Mouse (Mus musculus) hindbrain, postnatal 0 days (tissue): Measurements from ENCODE around the gene Glyatl3. TPM values are rescaled to one million over a fixed set of nuclear protein-coding genes. Genes with fewer than 3 reads are reported as not detected.

Experiments used
- ATAC-seq: fragments of 200-750 bp; cut with Nextera tagmentation; 2 replicates; pipeline ENCODE4 v1.8.0; 2017; ENCODE audit warnings: mild to moderate bottlenecking, moderate TSS enrichment, moderate library complexity
- DNase-seq: peaks from one replicate; pipeline ENCODE4 v3.0.0-alpha.2; 2015; ENCODE audit warnings: low spot score
- H3K27ac ChIP-seq: fragments of 300-500 bp; sonication (generic); 2 replicates; pipeline ENCODE4 v1.5.1; 2014; ENCODE audit warnings: mild to moderate bottlenecking
- H3K27me3 ChIP-seq: fragments of 300-500 bp; sonication (generic); 2 replicates; pipeline ENCODE4 v1.6.1; 2014; ENCODE audit warnings: low read length, mixed read lengths; ENCODE audit not compliant: insufficient read depth
- H3K36me3 ChIP-seq: fragments of 300-500 bp; sonication (generic); 2 replicates; pipeline ENCODE4 v1.6.1; 2014; ENCODE audit warnings: low read length, mixed read lengths; ENCODE audit not compliant: insufficient read depth
- H3K4me1 ChIP-seq: fragments of 300-500 bp; sonication (generic); 2 replicates; pipeline ENCODE4 v1.6.1; 2014; ENCODE audit warnings: antibody characterized with exemption, low read length, mixed read lengths; ENCODE audit not compliant: insufficient read depth
- H3K4me2 ChIP-seq: fragments of 300-500 bp; sonication (generic); 2 replicates; pipeline ENCODE4 v1.6.1; 2014; ENCODE audit warnings: low read depth, mild to moderate bottlenecking, low read length, moderate library complexity, mixed read lengths
- H3K4me3 ChIP-seq: fragments of 300-500 bp; sonication (generic); 2 replicates; pipeline ENCODE4 v1.5.1; 2014; ENCODE audit warnings: low read length
- H3K9ac ChIP-seq: fragments of 300-500 bp; sonication (generic); replicated peaks from 2 replicates; pipeline ENCODE4 v1.6.1; 2014; ENCODE audit warnings: mild to moderate bottlenecking, low read length, moderate library complexity, mixed read lengths
- H3K9me3 ChIP-seq: fragments of 300-500 bp; sonication (generic); 2 replicates; pipeline ENCODE4 v1.6.1; 2016; ENCODE audit warnings: low read length, mixed read lengths
- CTCF ChIP-seq: IDR thresholded peaks from 2 replicates; pipeline ENCODE4 v1.5.1; 2016; ENCODE audit warnings: antibody characterized with exemption, control low read depth, low read depth
- WGBS: fragments of 180-500 bp; shearing (Covaris S2); extraction: QIAGEN DNeasy Blood & Tissue Kit; methylation state at CpG from one replicate; pipeline ENCODE4 v1.1.7; 2014; 5-methylcytosine and 5-hydroxymethylcytosine counted together
- polyA plus RNA-seq: library from polyadenylated mRNA; unstranded; fragments of >200 nt; fragmentation: Nextera tagmentation; extraction: Ambion mirVana; gene quantifications from 2 replicates; pipeline ENCODE4 v1.2.1, GENCODE M21; 2015
- total RNA-seq: library from RNA; depleted of rRNA; stranded (reverse); fragments of >200 nt; gene quantifications from 2 replicates; pipeline ENCODE4 v1.2.3, GENCODE M21; 2014

Gene Glyatl3
- total and polyA plus RNA-seq, 2 experiments from 2014 or later = not detected

DNA sequence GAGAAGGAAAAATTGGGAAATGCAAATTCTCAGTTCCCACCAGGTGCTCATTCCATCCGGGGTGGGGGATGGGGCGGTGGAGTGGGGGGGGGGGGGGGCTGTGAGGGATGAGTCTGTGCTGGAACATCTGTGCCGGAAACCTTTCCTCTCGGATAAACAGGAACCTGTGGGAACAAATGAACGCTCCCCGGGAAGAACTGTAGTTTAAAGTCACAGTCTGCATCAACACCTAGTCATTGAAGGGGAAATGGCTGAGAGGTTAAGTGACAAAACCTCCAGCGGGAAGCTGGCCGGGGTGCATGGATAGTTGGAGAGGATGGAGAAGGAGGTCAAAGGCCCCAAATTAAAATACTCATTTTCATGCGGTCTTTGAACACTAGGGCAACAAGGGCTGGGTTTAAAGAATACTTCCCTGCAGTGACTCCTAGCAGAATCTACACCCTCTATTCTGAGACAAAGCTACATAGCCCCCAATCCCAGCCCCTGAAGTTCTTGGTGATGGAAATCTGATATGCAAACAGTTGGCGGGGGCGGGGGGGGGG is 10.0 kb downstream of the Glyatl3 start:
- Histone ChIP-seq H3K27me3 (no peaks in the 10 kb centered on the region), H3K4me2 (peak overlapping the region; percentile 48), H3K9me3 (no peaks in the 10 kb centered on the region), H3K4me3 (no peak overlapping the region), H3K4me1 (no peaks in the 10 kb centered on the region), H3K27ac (no peak overlapping the region), H3K9ac (no peak overlapping the region), H3K36me3 (no peaks in the 10 kb centered on the region)
- WGBS = 5% methylated on average over 11 of the region's 11 CpGs
- no peak for TF ChIP-seq CTCF
- DNase-seq (peak; percentile 4), ATAC-seq (peak; percentile 36)

DNA sequence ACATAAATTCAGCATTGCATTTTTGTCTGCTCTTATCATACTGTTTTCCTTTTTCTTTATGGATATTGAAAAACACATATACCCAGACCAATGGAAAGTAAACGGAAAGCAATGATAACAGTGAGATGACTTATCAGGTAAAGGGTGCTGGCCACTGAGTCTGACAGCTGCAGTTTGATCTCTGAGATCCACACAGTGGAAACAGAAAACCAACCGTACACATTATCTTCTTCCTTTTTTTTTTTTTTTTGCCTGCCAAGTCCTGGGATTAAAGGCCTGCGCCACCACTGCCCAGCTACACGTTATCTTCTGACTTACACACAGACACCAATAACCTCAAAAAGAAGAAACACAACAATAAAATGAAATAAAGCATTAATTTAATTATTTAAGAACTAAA is 10.8 kb downstream of the Glyatl3 start:
- Histone ChIP-seq H3K9me3 (no peaks in the 10 kb centered on the region), H3K27me3 (no peaks in the 10 kb centered on the region), H3K9ac (no peak overlapping the region), H3K4me3 (no peak overlapping the region), H3K36me3 (no peaks in the 10 kb centered on the region), H3K4me1 (no peaks in the 10 kb centered on the region), H3K4me2 (no peak overlapping the region), H3K27ac (no peak overlapping the region)
- 65% methylated on average over 4 of the region's 4 CpGs for WGBS
- DNase-seq = no peak
- TF ChIP-seq CTCF = no peak
- ATAC-seq = no peak

DNA sequence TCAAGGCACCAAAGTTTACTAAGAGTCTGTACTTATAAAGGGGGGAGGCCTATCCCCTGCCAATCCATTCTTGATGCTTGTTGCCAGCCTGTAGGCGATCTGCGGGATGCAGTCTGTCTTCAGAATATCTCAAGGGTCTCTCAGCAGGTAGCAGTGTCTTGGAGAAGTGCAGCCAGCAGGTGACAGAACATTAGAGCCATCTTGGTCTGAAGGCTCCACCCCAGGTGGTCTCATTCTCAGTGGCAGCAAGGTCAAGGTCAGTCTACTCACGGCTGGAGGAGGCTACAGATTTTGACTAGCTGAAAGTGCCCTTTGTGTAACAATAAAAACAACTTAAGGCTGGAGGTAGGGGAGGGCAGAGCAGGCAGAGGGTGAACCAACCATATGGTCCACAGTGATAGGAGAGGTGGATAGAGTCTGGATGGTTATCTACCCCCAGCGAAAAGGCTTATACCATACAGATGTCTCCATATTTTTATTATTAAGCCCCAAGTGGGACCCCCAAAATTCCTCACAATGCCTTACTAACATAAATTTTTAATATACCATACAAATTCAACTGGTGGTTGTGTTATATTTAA is 14.3 kb downstream of the Glyatl3 start:
- Histone ChIP-seq H3K36me3 (no peaks in the 10 kb centered on the region), H3K9me3 (no peaks in the 10 kb centered on the region), H3K4me3 (no peak overlapping the region), H3K4me1 (no peaks in the 10 kb centered on the region), H3K27ac (no peak overlapping the region), H3K27me3 (no peaks in the 10 kb centered on the region), H3K9ac (no peak overlapping the region), H3K4me2 (no peak overlapping the region)
- no peak for ATAC-seq
- 40% methylated on average over 4 of the region's 4 CpGs for WGBS
- no peak for TF ChIP-seq CTCF
- DNase-seq = no peak

DNA sequence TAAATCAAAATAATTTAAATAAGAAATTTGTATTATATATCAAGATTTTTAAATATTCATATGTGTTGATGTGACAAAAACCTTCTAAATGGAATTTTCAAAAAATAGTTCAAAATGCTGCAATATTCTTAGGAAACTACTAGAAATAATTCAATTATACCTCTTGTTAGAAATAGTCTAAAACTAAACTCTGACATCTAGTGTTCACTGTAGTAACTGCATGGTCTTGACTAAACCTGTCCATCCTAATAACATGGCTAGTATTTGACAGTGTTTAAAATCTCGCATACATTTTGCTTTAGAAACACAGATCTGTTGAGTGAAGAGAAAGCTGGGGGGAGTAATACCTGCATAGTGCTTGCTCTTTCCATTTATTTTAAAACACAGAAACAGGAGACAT is 17.3 kb downstream of the Glyatl3 start:
- DNase-seq = peak; percentile 72
- ATAC-seq = 0 out of 2 replicates have a peak, but pooled peaks have one; percentile 51
- Histone ChIP-seq H3K27me3 (no peaks in the 10 kb centered on the region), H3K9me3 (no peaks in the 10 kb centered on the region), H3K4me1 (no peaks in the 10 kb centered on the region), H3K9ac (no peak overlapping the region), H3K27ac (no peak overlapping the region), H3K4me3 (no peak overlapping the region), H3K4me2 (no peak overlapping the region), H3K36me3 (no peaks in the 10 kb centered on the region)
- WGBS = 78% methylated on average over 1 of the region's 1 CpGs
- TF ChIP-seq CTCF = peak; percentile 65

DNA sequence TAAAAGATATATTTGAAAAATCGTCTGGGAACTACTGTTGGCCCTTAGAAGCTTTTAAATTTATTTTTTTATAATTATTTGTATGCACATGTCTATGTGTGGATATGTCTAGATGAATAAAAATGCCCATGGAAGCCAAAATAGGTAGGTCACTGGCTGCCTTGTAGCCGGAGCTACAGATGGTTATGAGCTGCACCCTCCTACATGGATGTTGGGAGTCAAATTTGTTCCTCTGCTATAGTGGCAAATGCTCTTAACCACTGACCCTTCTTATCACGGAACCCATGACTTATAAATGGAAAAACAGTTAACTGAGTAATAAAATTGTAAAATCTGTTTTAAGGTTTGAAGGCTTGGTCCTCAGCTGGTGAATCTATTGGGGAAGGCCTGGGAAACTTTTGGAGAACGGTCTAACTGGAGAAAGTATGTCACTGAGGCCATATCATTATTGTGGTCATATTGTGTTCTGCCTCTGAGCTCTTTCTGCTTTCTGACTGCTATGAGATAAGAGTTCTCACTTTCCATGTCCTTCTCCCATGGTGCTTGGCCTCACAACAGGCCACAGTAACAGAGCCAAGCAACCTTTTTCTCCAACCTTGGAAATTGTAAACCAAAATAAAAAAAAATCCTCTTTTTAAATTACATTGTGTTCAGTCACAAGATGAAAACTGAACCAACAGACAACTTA is 26.2 kb downstream of the Glyatl3 start:
- no peak for TF ChIP-seq CTCF
- no peaks in the 10 kb centered on the region for H3K27me3 ChIP-seq
- no peak overlapping the region for H3K4me3 ChIP-seq
- no peak overlapping the region for H3K4me2 ChIP-seq
- no peak overlapping the region for H3K27ac ChIP-seq
- no peaks in the 10 kb centered on the region for H3K9me3 ChIP-seq
- ATAC-seq (no peak), DNase-seq (no peak)
- 80% methylated on average over 4 of the region's 4 CpGs for WGBS
- H3K36me3 ChIP-seq = no peaks in the 10 kb centered on the region
- H3K9ac ChIP-seq = no peak overlapping the region
- H3K4me1 ChIP-seq = no peaks in the 10 kb centered on the region

DNA sequence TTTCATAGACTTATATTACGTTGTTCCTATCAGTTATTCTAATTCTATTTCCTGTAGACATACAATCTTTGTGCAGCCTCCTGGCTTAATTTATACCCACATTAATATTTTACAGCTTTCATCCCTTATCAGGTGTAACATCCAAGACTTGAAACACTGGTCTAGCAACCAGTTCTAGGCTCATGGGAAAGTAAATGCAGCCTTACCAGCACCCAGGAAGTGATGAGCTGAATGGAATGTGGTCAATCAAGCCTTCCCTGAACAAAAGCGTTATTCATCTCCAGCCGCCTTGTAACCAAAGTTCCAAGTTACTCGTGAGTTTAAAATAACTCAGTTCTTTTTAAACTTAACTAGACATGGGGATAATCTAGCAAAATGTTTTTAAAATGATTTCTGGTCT is 29.0 kb downstream of the Glyatl3 start:
- Histone ChIP-seq H3K4me2 (no peak overlapping the region), H3K9ac (no peak overlapping the region), H3K4me3 (no peak overlapping the region), H3K4me1 (no peaks in the 10 kb centered on the region), H3K9me3 (no peaks in the 10 kb centered on the region), H3K27ac (no peak overlapping the region), H3K27me3 (no peaks in the 10 kb centered on the region), H3K36me3 (no peaks in the 10 kb centered on the region)
- DNase-seq = no peak
- 85% methylated on average over 4 of the region's 4 CpGs for WGBS
- TF ChIP-seq CTCF = no peak
- no peak for ATAC-seq

DNA sequence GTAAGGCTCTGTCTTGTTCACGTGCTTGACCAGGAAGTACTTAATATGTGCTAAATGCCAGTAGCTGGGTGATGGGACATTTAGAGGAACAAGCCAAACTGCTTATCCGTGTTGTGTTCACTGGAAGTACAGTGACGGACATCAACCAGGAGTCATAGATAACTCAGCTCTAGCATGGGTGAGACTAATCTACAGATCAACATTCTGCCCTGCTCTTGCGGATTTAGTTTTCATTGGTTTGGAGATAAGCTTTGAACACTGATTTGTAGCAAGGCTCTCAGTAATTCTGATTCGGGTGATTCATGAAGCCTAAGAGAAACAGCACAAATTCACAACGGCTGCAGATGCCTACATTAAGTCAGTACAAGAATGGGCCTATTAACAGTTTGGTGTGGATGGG is 32.0 kb downstream of the Glyatl3 start:
- H3K27me3 ChIP-seq = no peaks in the 10 kb centered on the region
- TF ChIP-seq CTCF = no peak
- 92% methylated on average over 6 of the region's 6 CpGs for WGBS
- no peak overlapping the region for H3K4me2 ChIP-seq
- no peaks in the 10 kb centered on the region for H3K9me3 ChIP-seq
- H3K27ac ChIP-seq = no peak overlapping the region
- no peak overlapping the region for H3K4me3 ChIP-seq
- H3K9ac ChIP-seq = no peak overlapping the region
- no peaks in the 10 kb centered on the region for H3K36me3 ChIP-seq
- no peak for ATAC-seq
- DNase-seq = no peak
- H3K4me1 ChIP-seq = peaks cover 7% of the 10 kb centered on the region; the same call in 1 of the 2 replicates
